Mouse (Mus musculus) kidney, adult 2 months (tissue): ENCODE measurements around the gene Adcyap1r1. TPM values are rescaled to one million over a fixed set of nuclear protein-coding genes. Genes with fewer than 3 reads are reported as not detected.

Source experiments
- DNase-seq: peaks from one replicate; pipeline ENCODE4 v3.0.0; 2021
- H3K27ac ChIP-seq: fragments of 200-500 bp; 2 replicates; pipeline ENCODE4 v1.5.1; 2012; ENCODE audit warnings: low read depth, low read length, control low read depth, inconsistent platforms; ENCODE audit not compliant: insufficient read depth
- H3K27me3 ChIP-seq: fragments of 200-500 bp; replicated peaks from 2 replicates; pipeline ENCODE4 v1.6.1; 2012; ENCODE audit warnings: mild to moderate bottlenecking, moderate library complexity, low read length, inconsistent platforms; ENCODE audit not compliant: control insufficient read depth, insufficient read depth
- H3K36me3 ChIP-seq: fragments of 200-500 bp; 2 replicates; pipeline ENCODE4 v1.6.1; 2012; ENCODE audit warnings: mild to moderate bottlenecking, moderate library complexity, low read length, inconsistent platforms; ENCODE audit not compliant: control insufficient read depth, insufficient read depth
- H3K4me1 ChIP-seq: fragments of 200-500 bp; 2 replicates; pipeline ENCODE4 v1.6.1; 2011; ENCODE audit warnings: low read length; ENCODE audit not compliant: control insufficient read depth, insufficient read depth
- H3K4me3 ChIP-seq: fragments of 200-500 bp; 2 replicates; pipeline ENCODE4 v1.5.1; 2011; ENCODE audit warnings: mild to moderate bottlenecking, low read depth, low read length, control low read depth; ENCODE audit not compliant: insufficient read depth
- CTCF ChIP-seq: fragments of 200-500 bp; conservative IDR thresholded peaks from 2 replicates; pipeline ENCODE4 v1.5.1; 2011; ENCODE audit warnings: low read depth, mild to moderate bottlenecking, control low read depth, low read length, moderate library complexity, mixed read lengths; ENCODE audit not compliant: insufficient read depth, insufficient read length
- POLR2A ChIP-seq: fragments of 200-500 bp; IDR thresholded peaks from one replicate; pipeline ENCODE4 v1.6.1; 2011; ENCODE audit warnings: low read depth, low read length, control low read depth
- WGBS: fragments of 180-500 bp; shearing (Covaris S2); methylation state at CpG from one replicate; pipeline ENCODE4 v1.1.7; 2018; 5-methylcytosine and 5-hydroxymethylcytosine counted together
- polyA plus RNA-seq: library from polyadenylated mRNA; depleted of rRNA; stranded (reverse); fragments of >200 nt; gene quantifications from 2 replicates; pipeline ENCODE4 v1.2.3, GENCODE M21; 2012

Adcyap1r1 gene
- polyA plus RNA-seq, 1 experiment: 2.2 TPM

GRCm38 (mm10) chr6:55502309-55502708, 50.5 kb downstream of the Adcyap1r1 start:
- WGBS: 65% methylated on average over 7 of the region's 7 CpGs

GRCm38 (mm10) chr6:55504797-55505488, 53.2 kb downstream of the Adcyap1r1 start:
- DNase-seq: peak; percentile 58
- no peaks in the 10 kb centered on the region for H3K4me1 ChIP-seq
- WGBS: 93% methylated on average over 2 of the region's 2 CpGs
- H3K27ac ChIP-seq: no peak overlapping the region
- H3K27me3 ChIP-seq: no peaks in the 10 kb centered on the region
- H3K4me3 ChIP-seq: no peak overlapping the region
- TF ChIP-seq CTCF (peak; percentile 67), POLR2A (no peak)
- H3K36me3 ChIP-seq: no peaks in the 10 kb centered on the region

More at GRCm38 (mm10) chr6:55502309-55502708, 50.5 kb downstream of the Adcyap1r1 start:
- no peak for TF ChIP-seq CTCF
- TF ChIP-seq POLR2A: no peak
- DNase-seq: no peak
- no peaks in the 10 kb centered on the region for H3K27me3 ChIP-seq
- H3K27ac ChIP-seq: no peak overlapping the region
- H3K36me3 ChIP-seq: no peaks in the 10 kb centered on the region
- H3K4me3 ChIP-seq: no peak overlapping the region
- no peaks in the 10 kb centered on the region for H3K4me1 ChIP-seq

GRCm38 (mm10) chr6:55506519-55506918, 54.7 kb downstream of the Adcyap1r1 start:
- no peaks in the 10 kb centered on the region for H3K4me1 ChIP-seq
- H3K27ac ChIP-seq: no peak overlapping the region
- 72% methylated on average over 4 of the region's 4 CpGs for WGBS
- H3K27me3 ChIP-seq: no peaks in the 10 kb centered on the region
- TF ChIP-seq CTCF (no peak), POLR2A (no peak)
- no peak overlapping the region for H3K4me3 ChIP-seq
- no peak for DNase-seq
- no peaks in the 10 kb centered on the region for H3K36me3 ChIP-seq

GRCm38 (mm10) chr6:55509130-55509870, 57.5 kb downstream of the Adcyap1r1 start:
- 81% methylated on average over 6 of the region's 6 CpGs for WGBS
- no peak for DNase-seq
- Histone ChIP-seq H3K4me3 (no peak overlapping the region), H3K27ac (no peak overlapping the region), H3K4me1 (no peaks in the 10 kb centered on the region), H3K27me3 (no peaks in the 10 kb centered on the region), H3K36me3 (no peaks in the 10 kb centered on the region)
- TF ChIP-seq CTCF (no peak), POLR2A (no peak)

GRCm38 (mm10) chr6:55511212-55512065, 59.7 kb downstream of the Adcyap1r1 start:
- no peak overlapping the region for H3K4me3 ChIP-seq
- no peaks in the 10 kb centered on the region for H3K4me1 ChIP-seq
- DNase-seq: peak; percentile 65
- no peak overlapping the region for H3K27ac ChIP-seq
- 19% methylated on average over 12 of the region's 12 CpGs for WGBS
- no peaks in the 10 kb centered on the region for H3K27me3 ChIP-seq
- TF ChIP-seq POLR2A: no peak
- peak; percentile 71 for TF ChIP-seq CTCF
- no peaks in the 10 kb centered on the region for H3K36me3 ChIP-seq

- no peak for DNase-seq
- WGBS: 56% methylated on average over 19 of the region's 19 CpGs
- Histone ChIP-seq H3K27ac (no peak overlapping the region), H3K4me3 (no peak overlapping the region), H3K36me3 (no peaks in the 10 kb centered on the region), H3K4me1 (no peaks in the 10 kb centered on the region), H3K27me3 (no peaks in the 10 kb centered on the region)
- TF ChIP-seq POLR2A (no peak), CTCF (no peak)
These were observed 60.4 kb downstream of the Adcyap1r1 start for GRCm38 (mm10) chr6:55512066-55512703.
